Mouse (Mus musculus) ovary, postnatal 10 days (tissue): Measurements from ENCODE around the gene Aarsd1.
"Not testable (repeated sequence)": the region's sequence is repeated elsewhere in the genome, so short reads cannot be mapped to it uniquely, and the experiment has no call there.

ENCODE experiments used
- DNase-seq: peaks from one replicate; pipeline ENCODE4 v3.0.0; 2022; ENCODE audit warnings: low spot score

Gene Aarsd1

GRCm38 (mm10) chr11:101446860-101447259, 29.4 kb upstream of the Aarsd1 start:
- DNase-seq = not testable (repeated sequence)

GRCm38 (mm10) chr11:101446319-101446718, 28.9 kb upstream of the Aarsd1 start:
- DNase-seq = no peak

DNA sequence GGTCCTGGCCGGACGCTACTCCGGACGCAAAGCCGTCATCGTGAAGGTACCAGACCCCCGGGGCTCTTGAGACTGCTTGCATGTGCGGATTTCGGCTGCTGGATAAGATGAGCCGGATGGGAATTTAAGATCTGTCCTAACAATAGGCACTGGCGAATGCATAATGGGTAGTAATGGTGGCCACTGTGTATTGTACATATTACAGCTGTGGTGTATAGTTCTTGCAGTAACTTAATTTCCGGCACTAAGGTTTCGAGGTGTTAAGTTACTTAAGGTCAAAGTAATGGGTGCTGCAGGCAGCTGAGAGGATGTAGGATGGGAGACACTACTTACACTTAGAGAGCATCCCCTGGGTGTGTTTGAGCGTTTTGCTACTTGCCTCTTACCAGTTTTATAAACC, 25.3 kb upstream of the Aarsd1 start:
- no peak for DNase-seq

- peak; percentile 88 for DNase-seq
Measured at GRCm38 (mm10) chr11:101442127-101442693, 24.8 kb upstream of the Aarsd1 start, which contains the start of gene Rpl27. TSS of gene Rpl27 (plus strand) at chr11:101442298.

DNA sequence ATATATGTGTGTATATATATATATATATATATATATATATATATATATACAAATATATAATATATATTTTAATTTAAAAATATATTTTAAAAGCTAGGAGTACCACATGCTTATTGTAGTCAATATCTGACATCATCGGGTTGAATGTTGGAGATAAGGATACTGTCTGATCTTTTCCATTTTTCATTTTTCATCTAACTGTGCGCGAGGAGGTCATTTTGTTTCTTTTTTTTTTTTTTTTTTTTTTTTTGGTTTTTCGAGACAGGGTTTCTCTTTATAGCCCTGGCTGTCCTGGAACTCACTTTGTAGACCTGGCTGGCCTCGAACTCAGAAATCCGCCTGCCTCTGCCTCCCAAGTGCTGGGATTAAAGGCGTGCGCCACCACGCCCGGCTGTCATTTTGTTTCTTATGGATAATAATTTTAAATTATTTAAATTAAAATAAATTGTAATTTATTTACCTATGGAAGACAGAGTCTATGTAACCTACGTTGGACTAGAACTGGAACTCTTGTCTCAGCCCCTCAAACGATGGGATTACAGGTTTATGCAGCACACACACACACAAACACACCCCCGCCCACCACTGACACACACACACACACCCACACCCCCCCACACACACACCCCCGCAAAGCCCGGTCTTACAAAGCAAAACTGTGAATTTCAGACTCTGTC, 24.2 kb upstream of the Aarsd1 start:
- DNase-seq = not testable (repeated sequence)

- DNase-seq = not testable (repeated sequence)
Measured at GRCm38 (mm10) chr11:101438006-101438405, 20.6 kb upstream of the Aarsd1 start.

GRCm38 (mm10) chr11:101436916-101437315, 19.5 kb upstream of the Aarsd1 start:
- DNase-seq = no peak

DNA sequence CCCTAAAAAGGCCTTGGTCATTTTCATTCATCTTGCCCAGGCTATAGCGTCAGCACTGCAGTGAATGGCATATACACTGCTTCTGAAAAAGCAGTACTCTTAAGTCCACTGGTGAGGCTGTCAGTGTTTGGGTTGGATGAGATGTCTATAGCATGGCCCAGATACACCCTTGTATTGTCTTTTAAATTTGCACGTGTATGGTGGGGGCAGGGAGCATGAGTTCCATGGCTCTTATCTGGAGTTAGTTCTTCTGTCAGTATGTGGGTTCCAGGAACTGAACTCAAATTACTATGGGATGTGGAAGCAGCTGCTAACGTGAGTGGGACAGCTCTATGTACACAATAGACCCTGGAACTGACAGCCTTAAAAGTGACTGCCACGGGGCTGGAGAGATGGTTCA, 18.4 kb upstream of the Aarsd1 start:
- no peak for DNase-seq

- DNase-seq = no peak
Measured at GRCm38 (mm10) chr11:101433396-101433795, 16.0 kb upstream of the Aarsd1 start.

- DNase-seq = no peak
Measured at GRCm38 (mm10) chr11:101431327-101431726, 13.9 kb upstream of the Aarsd1 start.

DNA sequence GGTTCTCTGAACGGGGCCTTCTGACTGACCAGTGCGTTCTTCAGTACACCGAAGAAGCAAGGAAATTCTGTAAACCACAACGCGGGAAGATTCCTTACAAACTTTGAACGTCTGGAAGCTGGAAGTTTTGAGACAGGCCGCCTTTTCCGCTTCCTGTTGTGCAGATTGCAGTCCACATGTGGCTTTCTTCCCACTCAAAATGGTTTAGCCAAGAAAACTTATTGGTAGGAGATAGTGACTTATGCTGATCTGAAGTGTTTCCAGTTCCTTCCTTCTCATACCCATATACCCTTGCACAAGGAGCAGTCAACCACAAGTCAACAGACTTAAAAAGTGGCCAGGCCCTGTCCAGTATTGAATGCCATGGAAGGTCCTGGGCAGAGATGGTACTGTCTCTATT, 8.8 kb upstream of the Aarsd1 start:
- DNase-seq = no peak

GRCm38 (mm10) chr11:101424925-101425813, 7.8 kb upstream of the Aarsd1 start, which contains the start of the genes Rundc1 and Ptges3l:
TSS of gene Rundc1 (plus strand) at chr11:101425085.
TSS of gene Ptges3l (minus strand) at chr11:101425333.
- peak; percentile 97 for DNase-seq

- peak; percentile 19 for DNase-seq
Measured at GRCm38 (mm10) chr11:101424105-101424851, 6.9 kb upstream of the Aarsd1 start, which contains the start of gene Gm27029. TSS of gene Gm27029 (minus strand) at chr11:101424796.

DNA sequence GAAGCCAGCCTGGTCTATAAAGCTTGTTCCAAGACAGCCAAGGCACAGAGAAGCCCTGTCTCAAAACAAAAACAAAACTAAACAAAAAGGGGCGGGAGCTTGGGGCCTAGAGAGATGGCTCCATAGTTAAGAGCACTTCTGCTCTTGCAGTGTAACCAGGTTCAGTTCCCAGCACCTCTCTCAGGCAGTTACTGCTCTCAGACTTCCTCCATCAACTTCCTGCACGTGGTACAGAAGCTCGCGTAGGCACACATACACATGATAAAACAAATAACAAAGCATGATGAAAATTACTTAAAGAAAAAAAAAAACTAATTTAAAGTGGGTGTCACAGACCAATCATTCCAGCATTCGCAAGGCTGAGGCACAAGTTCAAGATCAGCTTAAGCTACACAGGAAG, 2.7 kb upstream of the Aarsd1 start:
- no peak for DNase-seq

GRCm38 (mm10) chr11:101419610-101420009, 2.2 kb upstream of the Aarsd1 start:
- no peak for DNase-seq

DNA sequence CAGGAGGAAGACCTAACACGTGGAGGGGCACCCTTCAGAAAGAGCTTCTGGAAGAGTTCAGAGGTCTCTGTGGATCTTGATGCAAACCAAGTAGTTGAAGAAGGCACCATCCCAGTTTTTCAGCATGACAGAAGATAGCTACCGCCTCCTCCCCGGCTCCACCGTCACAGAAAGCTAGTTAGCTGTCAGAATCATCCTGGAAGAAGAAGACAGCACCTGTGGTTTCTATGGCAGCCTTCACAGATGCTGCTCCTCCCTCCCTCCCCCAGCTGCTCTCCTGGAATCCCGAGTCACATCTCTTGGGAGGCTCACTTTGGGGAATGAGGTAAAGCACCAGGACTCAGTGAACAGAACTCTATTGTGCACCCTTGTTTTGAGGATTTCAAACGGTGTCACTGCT, 1.6 kb upstream of the Aarsd1 start:
- no peak for DNase-seq

- no peak for DNase-seq
Measured at GRCm38 (mm10) chr11:101416433-101417100, 848 bp downstream of the Aarsd1 start.

DNA sequence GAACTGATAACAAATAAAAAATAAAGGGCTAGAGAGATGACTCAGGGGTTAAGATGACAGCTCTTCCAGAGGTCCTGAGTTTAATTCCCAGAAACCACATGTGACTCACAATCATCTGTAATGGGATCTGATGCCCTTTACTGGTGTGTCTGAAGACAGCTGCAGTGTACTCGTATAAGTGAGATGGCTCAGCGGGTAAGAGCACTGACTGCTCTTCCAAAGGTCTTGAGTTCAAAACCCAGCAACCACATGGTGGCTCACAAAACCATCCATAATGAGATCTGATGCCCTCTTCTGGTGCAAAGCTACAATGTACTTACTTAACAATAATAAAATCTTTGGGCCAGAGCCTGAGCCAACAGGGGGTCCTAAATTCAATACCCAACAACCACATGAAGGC, 2.1 kb downstream of the Aarsd1 start:
- DNase-seq = no peak

GRCm38 (mm10) chr11:101395110-101395509, 22.3 kb downstream of the Aarsd1 start:
- peak; percentile 38 for DNase-seq

- DNase-seq = no peak
Measured at GRCm38 (mm10) chr11:101381817-101382216, 35.6 kb downstream of the Aarsd1 start.

GRCm38 (mm10) chr11:101378926-101379325, 38.5 kb downstream of the Aarsd1 start:
- DNase-seq = no peak
